Mouse (Mus musculus): ENCODE results near the gene Iars2.

DNA sequence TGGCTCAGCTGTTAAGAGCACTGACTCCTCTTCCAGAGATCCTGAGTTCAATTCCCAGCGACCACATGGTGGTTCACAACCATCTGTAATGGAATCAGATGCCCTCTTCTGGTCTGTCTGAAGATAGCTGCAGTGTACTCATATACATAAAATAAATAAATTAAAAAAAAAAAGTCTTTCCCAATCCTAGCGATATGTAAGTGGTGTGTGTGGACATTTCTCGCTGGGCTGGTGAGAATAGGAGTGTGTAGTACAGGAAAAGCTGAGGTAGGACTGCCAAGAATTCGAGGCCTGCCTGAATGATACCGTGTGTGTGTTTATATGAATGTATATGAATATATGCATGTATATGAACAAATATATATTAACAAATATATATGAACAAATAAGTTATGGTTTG is 2.2 kb upstream of the Iars2 start:
- TF ChIP-seq CTCF (IDR thresholded peaks at IDR 0.05; ENCODE audit: extremely low read depth, insufficient read length, insufficient replicate concordance, low read depth, low read length) (no peak), POLR2A (IDR thresholded peaks at IDR 0.05; ENCODE audit: low read depth, low read length) (no peak)
